Mouse (Mus musculus) hindbrain, embryonic 14.5 days (tissue): ENCODE measurements around the gene Lpxn. TPM values are rescaled to one million over a fixed set of nuclear protein-coding genes. Genes with fewer than 3 reads are reported as not detected.

Source experiments
- ATAC-seq: fragments of 200-750 bp; cut with Nextera tagmentation; 2 replicates; pipeline ENCODE4 v1.8.0; 2017; ENCODE audit warnings: moderate number of reproducible peaks, mild to moderate bottlenecking, moderate TSS enrichment, moderate library complexity; ENCODE audit not compliant: low FRiP score
- DNase-seq: peaks from one replicate; pipeline ENCODE4 v3.0.0-alpha.2; 2015; ENCODE audit warnings: low spot score
- H3K27ac ChIP-seq: fragments of 300-500 bp; sonication (generic); 2 replicates; pipeline ENCODE4 v1.5.1; 2014; ENCODE audit warnings: mild to moderate bottlenecking, moderate library complexity
- H3K27me3 ChIP-seq: fragments of 300-500 bp; sonication (generic); 2 replicates; pipeline ENCODE4 v1.6.1; 2014; ENCODE audit warnings: mild to moderate bottlenecking, low read length, mixed read lengths; ENCODE audit not compliant: control insufficient read depth, insufficient read depth
- H3K36me3 ChIP-seq: fragments of 300-500 bp; sonication (generic); replicated peaks from 2 replicates; pipeline ENCODE4 v1.6.1; 2014; ENCODE audit not compliant: control insufficient read depth, insufficient read depth
- H3K4me1 ChIP-seq: fragments of 300-500 bp; sonication (generic); replicated peaks from 2 replicates; pipeline ENCODE4 v1.6.1; 2014; ENCODE audit warnings: antibody characterized with exemption, low read length, mixed read lengths; ENCODE audit not compliant: control insufficient read depth, insufficient read depth
- H3K4me2 ChIP-seq: fragments of 300-500 bp; sonication (generic); replicated peaks from 2 replicates; pipeline ENCODE4 v1.6.1; 2014; ENCODE audit warnings: mild to moderate bottlenecking, moderate library complexity
- H3K4me3 ChIP-seq: fragments of 300-500 bp; sonication (generic); replicated peaks from 2 replicates; pipeline ENCODE4 v1.5.1; 2014; ENCODE audit warnings: mild to moderate bottlenecking, low read length
- H3K9ac ChIP-seq: fragments of 300-500 bp; sonication (generic); 2 replicates; pipeline ENCODE4 v1.6.1; 2014
- H3K9me3 ChIP-seq: fragments of 300-500 bp; sonication (generic); 2 replicates; pipeline ENCODE4 v1.6.1; 2016; ENCODE audit warnings: low read length; ENCODE audit not compliant: control insufficient read depth
- WGBS: fragments of 180-500 bp; shearing (Covaris S2); extraction: QIAGEN DNeasy Blood & Tissue Kit; methylation state at CpG from one replicate; pipeline ENCODE4 v1.1.7; 2014; 5-methylcytosine and 5-hydroxymethylcytosine counted together
- polyA plus RNA-seq: library from polyadenylated mRNA; unstranded; fragments of >200 nt; fragmentation: Nextera tagmentation; extraction: Ambion mirVana; gene quantifications from 2 replicates; pipeline ENCODE4 v1.2.1, GENCODE M21; 2014

Lpxn gene
- polyA plus RNA-seq: 0.83 and 1.1 TPM in 2 replicates

DNA sequence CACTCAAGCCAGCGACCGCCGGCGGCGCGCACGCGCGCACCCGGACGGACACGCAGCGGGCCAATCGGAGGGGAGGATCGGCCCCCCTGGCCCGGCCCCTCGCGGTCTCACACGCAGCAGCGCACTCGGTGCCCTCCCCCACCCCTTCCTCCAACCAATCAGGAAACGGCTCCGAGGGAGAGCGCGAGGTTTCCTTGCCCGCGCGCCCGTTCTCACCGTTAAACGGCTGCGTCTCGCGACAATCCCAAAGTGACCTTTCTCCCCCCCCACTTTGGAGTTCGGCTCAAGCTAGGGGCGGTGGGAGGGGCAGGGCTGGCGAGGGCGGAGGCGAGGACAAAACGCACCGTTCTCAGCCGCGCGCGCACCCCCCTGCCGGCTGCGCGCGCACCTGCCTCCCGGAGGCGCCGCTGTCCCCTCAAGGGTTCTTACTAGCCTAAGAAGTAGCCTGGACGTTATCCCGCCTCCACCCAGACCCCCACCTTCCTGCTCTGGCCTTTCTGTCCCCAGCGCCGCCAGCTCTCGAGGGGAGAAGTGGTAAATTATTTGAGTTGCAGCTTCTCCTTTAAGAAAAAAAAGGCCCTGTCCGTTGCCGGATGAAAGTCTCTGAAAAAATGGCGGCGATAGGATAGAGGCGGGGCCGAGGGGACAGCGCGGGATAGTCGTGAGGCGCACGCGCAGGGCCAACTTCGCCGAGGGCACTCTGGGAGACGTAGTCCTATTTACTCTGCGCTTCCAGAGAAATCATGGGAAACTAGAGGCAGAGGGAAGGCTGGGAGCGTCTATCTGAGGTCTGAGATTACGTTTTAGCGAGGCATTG lies at the start of gene Lpxn, which contains the start of gene Zfp91:
Lpxn (plus strand) TSS at position 683 of the 817 bp plus-strand sequence.
Zfp91 (minus strand) TSS at position 616 of the 817 bp plus-strand sequence.
- Histone ChIP-seq H3K27ac (peak within 1 kb of the TSS; percentile 99), H3K9ac (peak within 1 kb of the TSS; percentile 95), H3K9me3 (no peaks in the 10 kb centered on the region), H3K4me1 (peaks cover 18% of the 10 kb centered on the region; the same call in 1 of the 2 replicates), H3K27me3 (no peaks in the 10 kb centered on the region), H3K36me3 (no peaks in the 10 kb centered on the region), H3K4me2 (peak within 1 kb of the TSS; percentile 71), H3K4me3 (peak within 1 kb of the TSS; percentile 90)
- DNase-seq (peak; percentile 98), ATAC-seq (peak; percentile 95)
- WGBS: under 1% methylated on average over 65 of the region's 76 CpGs

DNA sequence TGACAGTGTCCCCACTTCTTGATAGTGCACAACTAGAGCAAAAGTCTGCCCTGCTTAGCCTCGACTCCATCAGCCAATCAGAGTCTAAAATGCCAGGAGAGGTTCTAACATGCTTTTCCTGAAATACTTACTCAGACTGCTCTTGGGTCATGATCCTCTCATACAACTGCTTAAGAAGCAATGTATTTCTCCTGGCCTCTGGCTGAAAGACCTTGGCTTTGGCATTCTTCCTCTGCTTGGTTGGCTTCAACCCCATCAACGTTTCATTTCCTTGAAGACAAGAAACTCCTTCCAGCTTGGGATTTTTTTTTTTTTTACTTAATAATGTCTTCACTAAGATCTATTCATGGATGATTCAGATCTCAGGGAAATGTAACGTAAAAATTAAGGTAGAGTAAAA lies 39.7 kb upstream of the Lpxn start:
- H3K9me3 ChIP-seq: no peaks in the 10 kb centered on the region
- H3K27ac ChIP-seq: no peak overlapping the region
- no peak overlapping the region for H3K9ac ChIP-seq
- H3K36me3 ChIP-seq: no peaks in the 10 kb centered on the region; the same call in 1 of the 2 replicates
- H3K4me2 ChIP-seq: no peak overlapping the region
- no peak for DNase-seq
- ATAC-seq: no peak
- no peak overlapping the region for H3K4me3 ChIP-seq
- H3K4me1 ChIP-seq: no peaks in the 10 kb centered on the region
- H3K27me3 ChIP-seq: no peaks in the 10 kb centered on the region
- 81% methylated on average over 3 of the region's 3 CpGs for WGBS

DNA sequence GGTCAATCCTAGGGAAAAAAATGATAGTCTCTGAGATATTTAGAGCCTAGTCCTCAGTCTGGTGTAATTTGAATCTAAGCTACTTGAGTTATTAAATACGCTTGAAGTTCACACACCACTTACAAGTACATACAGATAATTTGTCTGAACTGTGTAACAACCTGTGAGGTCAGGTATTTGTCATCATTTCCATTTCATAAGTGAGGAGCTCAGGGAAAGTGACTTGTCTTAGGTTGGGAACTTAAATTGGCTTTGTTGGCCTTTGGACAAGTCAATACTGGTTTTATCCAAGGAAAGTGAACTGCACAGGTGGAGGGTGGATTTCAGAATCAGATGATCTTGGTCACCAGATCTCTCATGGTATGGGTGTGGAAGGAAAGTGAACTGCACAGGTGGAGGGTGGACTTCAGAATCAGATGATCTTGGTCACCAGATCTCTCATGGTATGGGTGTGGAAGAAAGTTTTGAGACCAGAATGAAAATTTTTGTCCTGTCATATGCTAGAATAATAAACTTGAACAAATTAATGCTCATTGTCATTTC lies 37.0 kb upstream of the Lpxn start:
- DNase-seq (no peak), ATAC-seq (no peak)
- H3K36me3 ChIP-seq: peaks cover 16% of the 10 kb centered on the region
- H3K9ac ChIP-seq: no peak overlapping the region
- no peak overlapping the region for H3K4me2 ChIP-seq
- no peak overlapping the region for H3K4me3 ChIP-seq
- no peak overlapping the region for H3K27ac ChIP-seq
- WGBS: 90% methylated on average over 1 of the region's 1 CpGs
- H3K4me1 ChIP-seq: no peaks in the 10 kb centered on the region
- H3K27me3 ChIP-seq: no peaks in the 10 kb centered on the region
- H3K9me3 ChIP-seq: no peaks in the 10 kb centered on the region

DNA sequence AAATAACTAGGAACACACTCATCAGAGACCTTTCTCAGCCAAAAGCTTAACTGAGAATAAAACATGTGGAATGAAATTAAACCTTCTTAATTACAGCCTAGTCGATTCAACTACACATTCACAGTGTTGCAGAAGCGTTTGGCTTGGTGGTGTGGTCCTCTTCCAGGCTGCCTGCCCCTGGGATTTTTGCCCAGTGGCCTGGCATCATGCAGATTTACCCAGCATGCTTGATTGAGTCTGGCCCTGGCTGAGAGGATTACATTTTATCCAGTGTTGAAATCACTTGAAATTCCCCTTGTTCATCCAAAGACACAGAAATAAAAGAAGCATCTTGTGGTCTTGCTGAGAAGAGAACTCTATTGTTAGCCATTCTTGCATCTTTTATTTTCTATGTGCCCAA lies 36.3 kb upstream of the Lpxn start:
- Histone ChIP-seq H3K4me3 (no peak overlapping the region), H3K4me1 (no peaks in the 10 kb centered on the region), H3K27me3 (no peaks in the 10 kb centered on the region), H3K9ac (no peak overlapping the region), H3K27ac (no peak overlapping the region), H3K9me3 (no peaks in the 10 kb centered on the region), H3K4me2 (no peak overlapping the region), H3K36me3 (peaks cover 22% of the 10 kb centered on the region)
- no peak for DNase-seq
- WGBS: 73% methylated on average over 2 of the region's 2 CpGs
- ATAC-seq: peak; percentile 53; the same call in 1 of the 2 replicates

DNA sequence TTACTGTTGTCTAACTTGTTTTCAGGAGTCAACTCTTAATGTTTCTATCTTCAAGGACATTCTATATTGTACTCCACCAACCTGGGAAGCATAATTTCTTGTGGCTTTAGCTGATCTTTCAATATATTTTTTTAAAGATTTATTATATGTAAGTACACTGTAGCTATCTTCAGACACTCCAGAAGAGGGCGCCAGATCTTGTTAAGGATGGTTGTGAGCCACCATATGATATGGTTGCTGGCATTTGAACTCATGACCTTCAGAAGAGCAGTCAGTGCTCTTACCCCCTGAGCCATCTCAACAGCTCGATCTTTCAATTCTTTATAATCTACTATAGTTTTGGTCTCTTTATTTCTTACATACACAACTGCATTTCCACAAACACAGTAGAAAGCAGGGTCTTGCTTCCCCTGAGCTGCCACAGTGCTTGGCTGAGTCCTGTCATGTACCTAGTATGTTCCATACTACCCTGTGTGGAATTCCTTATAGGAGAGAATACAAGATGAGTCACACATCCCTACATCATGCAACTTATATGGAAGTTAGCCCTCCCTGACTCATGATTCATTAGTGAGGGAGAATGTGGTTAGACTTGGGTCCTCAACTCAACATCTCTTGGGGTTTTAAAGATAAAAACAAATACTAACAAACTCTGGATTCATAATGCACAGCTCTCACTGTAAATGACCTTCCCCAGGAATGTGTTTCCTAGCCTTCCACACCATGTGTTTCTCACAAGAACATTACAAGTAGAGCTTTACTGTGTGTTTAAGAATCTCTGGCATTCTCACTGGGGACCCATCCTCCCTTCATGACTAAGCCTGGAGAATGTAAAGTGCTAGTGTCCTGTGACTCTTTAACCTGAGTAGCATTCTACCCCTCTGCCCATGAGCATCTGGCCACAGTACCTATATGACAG lies 33.5 kb upstream of the Lpxn start:
- no peaks in the 10 kb centered on the region for H3K9me3 ChIP-seq
- no peak overlapping the region for H3K9ac ChIP-seq
- 65% methylated on average over 2 of the region's 2 CpGs for WGBS
- H3K4me2 ChIP-seq: no peak overlapping the region
- no peak overlapping the region for H3K27ac ChIP-seq
- H3K36me3 ChIP-seq: peaks cover 30% of the 10 kb centered on the region
- ATAC-seq (no peak), DNase-seq (no peak)
- H3K27me3 ChIP-seq: no peaks in the 10 kb centered on the region
- no peak overlapping the region for H3K4me3 ChIP-seq
- no peaks in the 10 kb centered on the region for H3K4me1 ChIP-seq

DNA sequence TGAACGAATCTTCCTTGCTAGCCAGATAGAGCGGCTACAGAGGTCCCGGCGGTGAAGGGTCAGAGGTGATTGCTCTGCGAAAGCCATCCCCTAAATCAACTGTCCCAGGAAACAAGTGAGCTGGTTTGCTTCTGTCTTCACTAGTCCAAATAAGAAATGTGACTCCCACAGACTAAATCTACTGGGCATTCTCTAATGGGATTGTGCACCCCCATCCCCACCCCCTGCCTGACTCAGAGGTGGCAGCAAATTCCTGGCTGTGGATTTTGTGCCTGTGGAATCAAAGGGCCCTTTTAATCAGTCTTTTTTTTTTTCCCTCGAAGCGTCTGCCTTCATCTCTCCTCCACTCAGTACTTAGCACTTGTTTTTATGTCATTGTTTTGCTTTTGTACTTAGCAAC lies 30.7 kb upstream of the Lpxn start, which contains the start of gene Cntf:
Cntf (minus strand) TSS at position 325 of the 400 bp plus-strand sequence.
- Histone ChIP-seq H3K4me1 (no peaks in the 10 kb centered on the region), H3K4me2 (no peak within 1 kb of the TSS), H3K27ac (no peak within 1 kb of the TSS), H3K9me3 (no peaks in the 10 kb centered on the region), H3K4me3 (no peak within 1 kb of the TSS), H3K27me3 (no peaks in the 10 kb centered on the region), H3K36me3 (peaks cover 58% of the 10 kb centered on the region), H3K9ac (no peak within 1 kb of the TSS)
- WGBS: 61% methylated on average over 7 of the region's 7 CpGs
- no peak for DNase-seq
- ATAC-seq: no peak

DNA sequence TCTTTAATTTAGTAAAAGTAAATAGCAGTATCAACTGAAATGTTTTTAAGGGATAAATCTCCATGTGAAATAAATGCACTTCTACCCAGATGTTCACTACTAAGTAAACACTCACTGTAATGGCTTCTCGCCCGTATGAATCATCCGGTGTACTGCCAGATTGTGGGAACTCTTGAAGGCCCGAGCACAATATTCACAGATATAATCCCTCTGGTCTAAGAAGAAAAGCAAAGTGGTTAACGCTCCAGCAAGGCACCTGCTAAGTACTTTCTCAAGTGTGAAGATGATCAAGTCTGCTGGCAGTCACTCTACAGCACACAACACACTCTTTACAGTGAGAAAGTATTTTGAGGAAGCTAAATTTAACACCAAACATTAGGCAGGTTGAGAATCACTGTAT lies 25.1 kb upstream of the Lpxn start:
- H3K27ac ChIP-seq: no peak overlapping the region
- H3K9me3 ChIP-seq: no peaks in the 10 kb centered on the region
- H3K4me2 ChIP-seq: no peak overlapping the region
- WGBS: 92% methylated on average over 5 of the region's 5 CpGs
- H3K36me3 ChIP-seq: peaks cover 67% of the 10 kb centered on the region
- ATAC-seq (no peak), DNase-seq (no peak)
- no peak overlapping the region for H3K9ac ChIP-seq
- H3K27me3 ChIP-seq: no peaks in the 10 kb centered on the region
- no peaks in the 10 kb centered on the region for H3K4me1 ChIP-seq
- H3K4me3 ChIP-seq: no peak overlapping the region

DNA sequence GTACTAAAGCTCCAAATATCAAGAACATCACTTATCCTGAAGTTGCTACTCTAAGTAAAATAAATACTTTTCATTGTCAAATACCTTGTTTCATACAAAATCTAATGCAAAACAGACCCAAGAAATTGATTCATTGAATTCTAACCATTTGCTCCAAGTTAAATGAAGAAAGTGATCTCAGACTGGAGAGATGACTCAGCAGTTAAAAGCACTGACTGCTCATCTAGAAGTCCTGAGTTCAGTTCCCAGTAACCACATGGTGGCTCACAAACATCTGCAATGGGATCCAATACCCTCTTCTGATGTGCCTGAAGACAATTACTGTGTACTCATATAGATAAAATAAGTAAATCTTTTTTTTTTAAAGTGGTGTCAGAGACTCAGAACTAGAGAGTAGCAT lies 15.6 kb upstream of the Lpxn start:
- Histone ChIP-seq H3K9me3 (no peaks in the 10 kb centered on the region), H3K9ac (no peak overlapping the region), H3K4me2 (no peak overlapping the region), H3K27ac (no peak overlapping the region), H3K4me1 (no peaks in the 10 kb centered on the region), H3K27me3 (no peaks in the 10 kb centered on the region), H3K4me3 (no peak overlapping the region), H3K36me3 (peaks cover 20% of the 10 kb centered on the region)
- no peak for ATAC-seq
- DNase-seq: no peak
